Mouse (Mus musculus): Measurements from ENCODE around the gene Mllt6. TPM values are rescaled to one million over a fixed set of nuclear protein-coding genes. Genes with fewer than 3 reads are reported as not detected.

Mllt6 gene
- polyA plus RNA-seq, 1 experiment from 2014 or later = 2.3 TPM

GRCm38 (mm10) chr11:97625551-97625950 is 37.7 kb upstream of the Mllt6 start:
- ATAC-seq (replicated peaks; ENCODE audit: low FRiP score, low read depth) = no peak
- 81% methylated on average over 5 of the region's 5 CpGs for WGBS
- TF ChIP-seq CTCF (IDR thresholded peaks at IDR 0.05; ENCODE audit: low read depth) = no peak
- H3K9ac ChIP-seq (ENCODE audit: low read depth, low read length) = no peak overlapping the region
- no peaks in the 10 kb centered on the region for H3K36me3 ChIP-seq (ENCODE audit: insufficient read depth, low read length)
- H3K27ac ChIP-seq = no peak overlapping the region
- no peak for DNase-seq (ENCODE audit: low spot score)
- peaks cover 30% of the 10 kb centered on the region for H3K27me3 ChIP-seq (ENCODE audit: insufficient read depth, low read length)
- no peak overlapping the region for H3K4me3 ChIP-seq (replicated peaks; ENCODE audit: low read depth, low read length)
- no peaks in the 10 kb centered on the region for H3K9me3 ChIP-seq (replicated peaks; ENCODE audit: low read length)
- H3K4me2 ChIP-seq (ENCODE audit: low read length) = no peak overlapping the region
- H3K4me1 ChIP-seq (replicated peaks; ENCODE audit: insufficient read depth, low read length) = peaks cover 20% of the 10 kb centered on the region; the same call in 1 of the 2 replicates

DNA sequence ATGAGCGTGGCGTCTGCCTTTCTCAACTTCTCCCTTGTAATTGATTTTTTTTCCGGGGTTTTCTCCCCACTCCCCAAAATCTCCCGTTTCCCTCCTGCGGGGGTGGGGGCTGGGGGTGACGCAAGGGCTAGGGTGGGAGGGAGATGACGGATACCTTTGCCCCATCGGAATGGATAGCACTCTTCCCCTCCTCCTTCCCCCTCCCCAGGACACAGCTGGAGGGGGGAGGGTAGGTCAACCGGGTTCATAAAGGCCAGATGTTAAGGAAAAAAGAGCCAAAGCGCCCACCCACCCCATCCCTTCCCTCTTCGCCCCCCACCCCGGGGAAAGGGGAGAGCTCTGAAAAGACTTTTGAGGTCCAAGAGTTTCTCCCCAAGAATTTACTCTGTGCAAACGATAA is 36.8 kb upstream of the Mllt6 start:
- ATAC-seq (replicated peaks; ENCODE audit: low FRiP score, low read depth) (no peak), DNase-seq (ENCODE audit: low spot score) (no peak)
- Histone ChIP-seq H3K4me3 (replicated peaks; ENCODE audit: low read depth, low read length) (no peak overlapping the region), H3K27ac (no peak overlapping the region), H3K36me3 (ENCODE audit: insufficient read depth, low read length) (no peaks in the 10 kb centered on the region), H3K9me3 (replicated peaks; ENCODE audit: low read length) (no peaks in the 10 kb centered on the region), H3K4me1 (replicated peaks; ENCODE audit: insufficient read depth, low read length) (peaks cover 20% of the 10 kb centered on the region; the same call in 1 of the 2 replicates), H3K9ac (ENCODE audit: low read depth, low read length) (no peak overlapping the region), H3K27me3 (ENCODE audit: insufficient read depth, low read length) (peaks cover 38% of the 10 kb centered on the region), H3K4me2 (ENCODE audit: low read length) (no peak overlapping the region)
- TF ChIP-seq CTCF (IDR thresholded peaks at IDR 0.05; ENCODE audit: low read depth) = no peak
- 17% methylated on average over 12 of the region's 13 CpGs for WGBS

- WGBS = 25% methylated on average over 10 of the region's 10 CpGs
- ATAC-seq (replicated peaks; ENCODE audit: low FRiP score, low read depth) (peak; percentile 29; the same call in 1 of the 2 replicates), DNase-seq (ENCODE audit: low spot score) (no peak)
- H3K36me3 ChIP-seq (ENCODE audit: insufficient read depth, low read length) = no peaks in the 10 kb centered on the region
- no peak overlapping the region for H3K4me2 ChIP-seq (ENCODE audit: low read length)
- peaks cover 20% of the 10 kb centered on the region; the same call in 1 of the 2 replicates for H3K4me1 ChIP-seq (replicated peaks; ENCODE audit: insufficient read depth, low read length)
- H3K4me3 ChIP-seq (replicated peaks; ENCODE audit: low read depth, low read length) = no peak overlapping the region
- H3K9me3 ChIP-seq (replicated peaks; ENCODE audit: low read length) = no peaks in the 10 kb centered on the region
- H3K27me3 ChIP-seq (ENCODE audit: insufficient read depth, low read length) = peaks cover 42% of the 10 kb centered on the region
- TF ChIP-seq CTCF (IDR thresholded peaks at IDR 0.05; ENCODE audit: low read depth) = no peak
- H3K27ac ChIP-seq = no peak overlapping the region
- no peak overlapping the region for H3K9ac ChIP-seq (ENCODE audit: low read depth, low read length)
These were observed 36.4 kb upstream of the Mllt6 start for GRCm38 (mm10) chr11:97626850-97627249.

GRCm38 (mm10) chr11:97627556-97628302 is 35.5 kb upstream of the Mllt6 start:
- Histone ChIP-seq H3K9ac (ENCODE audit: low read depth, low read length) (no peak overlapping the region), H3K4me2 (ENCODE audit: low read length) (peak overlapping the region; percentile 97), H3K27ac (no peak overlapping the region), H3K36me3 (ENCODE audit: insufficient read depth, low read length) (no peaks in the 10 kb centered on the region), H3K9me3 (replicated peaks; ENCODE audit: low read length) (no peaks in the 10 kb centered on the region), H3K4me3 (replicated peaks; ENCODE audit: low read depth, low read length) (peak overlapping the region; percentile 63), H3K4me1 (replicated peaks; ENCODE audit: insufficient read depth, low read length) (peaks cover 20% of the 10 kb centered on the region; the same call in 1 of the 2 replicates), H3K27me3 (ENCODE audit: insufficient read depth, low read length) (peaks cover 42% of the 10 kb centered on the region)
- DNase-seq (ENCODE audit: low spot score) (no peak), ATAC-seq (replicated peaks; ENCODE audit: low FRiP score, low read depth) (no peak)
- TF ChIP-seq CTCF (IDR thresholded peaks at IDR 0.05; ENCODE audit: low read depth) = no peak
- 10% methylated on average over 30 of the region's 30 CpGs for WGBS

- DNase-seq (ENCODE audit: low spot score) (no peak), ATAC-seq (replicated peaks; ENCODE audit: low FRiP score, low read depth) (no peak)
- WGBS = under 1% methylated on average over 27 of the region's 28 CpGs
- peaks cover 42% of the 10 kb centered on the region for H3K27me3 ChIP-seq (ENCODE audit: insufficient read depth, low read length)
- no peaks in the 10 kb centered on the region for H3K36me3 ChIP-seq (ENCODE audit: insufficient read depth, low read length)
- peak overlapping the region; percentile 97 for H3K4me2 ChIP-seq (ENCODE audit: low read length)
- peaks cover 20% of the 10 kb centered on the region; the same call in 1 of the 2 replicates for H3K4me1 ChIP-seq (replicated peaks; ENCODE audit: insufficient read depth, low read length)
- H3K9me3 ChIP-seq (replicated peaks; ENCODE audit: low read length) = no peaks in the 10 kb centered on the region
- no peak for TF ChIP-seq CTCF (IDR thresholded peaks at IDR 0.05; ENCODE audit: low read depth)
- H3K4me3 ChIP-seq (replicated peaks; ENCODE audit: low read depth, low read length) = peak overlapping the region; percentile 63
- no peak overlapping the region for H3K27ac ChIP-seq
- 0 out of 2 replicates have a peak overlapping the region, but pooled peaks have one; percentile 62 for H3K9ac ChIP-seq (ENCODE audit: low read depth, low read length)
These were observed 35.0 kb upstream of the Mllt6 start for GRCm38 (mm10) chr11:97628303-97628567.

DNA sequence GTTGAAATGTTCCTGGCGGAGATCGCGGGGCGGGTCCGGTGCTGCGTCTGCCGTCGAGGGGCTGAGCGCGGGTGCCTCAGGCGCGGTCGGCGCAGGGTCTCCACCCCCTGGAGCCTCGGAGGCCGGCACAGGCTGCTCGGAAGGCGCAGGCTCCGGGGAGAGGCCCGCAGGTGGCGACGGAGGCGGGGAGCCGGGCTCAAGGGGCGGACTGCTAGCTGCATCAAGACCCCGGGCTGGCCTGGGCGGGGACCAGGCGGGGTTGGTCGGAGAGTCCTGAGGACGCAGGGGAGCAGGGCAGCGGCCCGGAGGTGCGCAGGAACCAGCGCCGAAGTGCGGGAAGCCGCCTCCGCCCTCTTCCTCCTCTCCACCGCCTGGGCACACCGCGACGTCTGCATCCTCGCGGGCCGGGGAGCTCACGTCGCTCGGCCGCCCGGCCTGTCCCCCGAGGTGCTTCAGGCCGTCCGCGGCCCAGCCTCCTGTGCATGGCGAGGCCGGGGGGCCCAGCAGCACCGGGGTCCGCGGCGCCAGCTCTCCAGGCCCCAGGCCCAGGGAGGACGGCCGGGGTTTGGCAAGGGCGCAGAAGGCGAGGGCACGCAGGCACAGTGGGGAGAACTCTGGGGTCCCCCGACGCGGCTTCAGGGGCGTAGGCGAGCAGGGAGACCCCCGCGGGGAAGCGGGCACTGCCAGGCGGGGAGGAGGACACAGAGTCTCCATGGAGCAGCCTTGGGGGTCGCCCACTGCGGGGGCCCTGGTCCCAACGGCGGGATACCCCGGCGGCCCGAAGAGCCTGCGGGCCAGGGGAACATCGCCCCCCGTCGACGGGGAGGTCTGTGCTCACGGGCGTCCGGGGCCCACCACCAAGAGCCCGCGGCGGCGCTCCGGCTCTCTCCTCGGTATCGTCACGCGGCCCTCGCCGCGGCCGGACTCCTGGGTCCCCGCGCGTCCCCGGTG is 34.4 kb upstream of the Mllt6 start:
- DNase-seq (ENCODE audit: low spot score) = no peak
- peaks cover 20% of the 10 kb centered on the region; the same call in 1 of the 2 replicates for H3K4me1 ChIP-seq (replicated peaks; ENCODE audit: insufficient read depth, low read length)
- WGBS = under 1% methylated on average over 77 of the region's 106 CpGs
- peak; percentile 18; the same call in 1 of the 2 replicates for ATAC-seq (replicated peaks; ENCODE audit: low FRiP score, low read depth)
- H3K36me3 ChIP-seq (ENCODE audit: insufficient read depth, low read length) = no peaks in the 10 kb centered on the region
- H3K9ac ChIP-seq (ENCODE audit: low read depth, low read length) = peak overlapping the region; percentile 62
- H3K9me3 ChIP-seq (replicated peaks; ENCODE audit: low read length) = no peaks in the 10 kb centered on the region
- peak overlapping the region; percentile 97 for H3K4me2 ChIP-seq (ENCODE audit: low read length)
- H3K27ac ChIP-seq = no peak overlapping the region
- TF ChIP-seq CTCF (IDR thresholded peaks at IDR 0.05; ENCODE audit: low read depth) = 0 out of 2 replicates have a peak, but pooled peaks have one; percentile 1
- H3K27me3 ChIP-seq (ENCODE audit: insufficient read depth, low read length) = peaks cover 42% of the 10 kb centered on the region
- peak overlapping the region; percentile 63 for H3K4me3 ChIP-seq (replicated peaks; ENCODE audit: low read depth, low read length)

All from kidney, postnatal 0 days (tissue).